Mouse (Mus musculus): Measurements from ENCODE around the gene Olfr1417. TPM values are rescaled to one million over a fixed set of nuclear protein-coding genes. Genes with fewer than 3 reads are reported as not detected.
A peak's percentile ranks its signal among the peaks of the same experiment; 100 is the strongest.

Gene Olfr1417
- polyA plus RNA-seq, 1 experiment from 2014 or later: not detected

DNA sequence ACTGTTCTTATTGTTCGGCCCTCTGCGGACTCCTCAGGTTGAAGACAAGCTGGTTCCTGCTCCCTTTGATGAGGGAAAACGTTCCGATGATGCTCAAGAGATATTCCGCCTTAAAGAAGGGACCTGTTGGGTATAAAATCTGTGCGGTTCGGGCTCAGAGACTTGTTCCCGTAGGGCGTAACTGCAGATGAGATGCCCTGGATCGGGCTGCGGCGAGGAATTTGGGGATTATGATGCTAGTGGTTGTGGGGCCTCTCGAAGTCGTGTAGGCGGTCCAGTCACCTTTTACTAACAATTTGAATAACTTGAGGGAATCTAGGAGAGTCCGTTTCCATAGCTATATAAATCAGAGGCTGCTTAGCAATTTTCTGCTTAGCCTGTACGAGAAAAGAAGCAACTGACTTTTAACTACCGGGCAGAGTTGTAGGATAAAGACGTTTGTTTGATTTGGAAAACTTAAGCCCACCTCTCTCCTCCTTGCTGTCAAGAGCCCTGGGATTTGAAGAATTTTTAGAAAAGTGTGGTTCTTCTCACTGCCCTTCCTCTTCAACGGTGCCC lies 19.8 kb downstream of the Olfr1417 start, which contains the start of gene Stx3:
Gene Stx3 (minus strand): TSS at position 261 of the 558 bp plus-strand sequence.
- Histone ChIP-seq H3K9me3 (no peaks in the 10 kb centered on the region), H3K4me1 (replicated peaks) (peaks cover 20% of the 10 kb centered on the region), H3K36me3 (no peaks in the 10 kb centered on the region), H3K27ac (peak within 1 kb of the TSS; percentile 79), H3K4me3 (peak within 1 kb of the TSS; percentile 72), H3K27me3 (ENCODE audit: insufficient read depth, poor library complexity, severe bottlenecking) (peaks cover 57% of the 10 kb centered on the region)
- under 1% methylated on average over 20 of the region's 20 CpGs for WGBS
- DNase-seq (ENCODE audit: low spot score): peak; percentile 28

DNA sequence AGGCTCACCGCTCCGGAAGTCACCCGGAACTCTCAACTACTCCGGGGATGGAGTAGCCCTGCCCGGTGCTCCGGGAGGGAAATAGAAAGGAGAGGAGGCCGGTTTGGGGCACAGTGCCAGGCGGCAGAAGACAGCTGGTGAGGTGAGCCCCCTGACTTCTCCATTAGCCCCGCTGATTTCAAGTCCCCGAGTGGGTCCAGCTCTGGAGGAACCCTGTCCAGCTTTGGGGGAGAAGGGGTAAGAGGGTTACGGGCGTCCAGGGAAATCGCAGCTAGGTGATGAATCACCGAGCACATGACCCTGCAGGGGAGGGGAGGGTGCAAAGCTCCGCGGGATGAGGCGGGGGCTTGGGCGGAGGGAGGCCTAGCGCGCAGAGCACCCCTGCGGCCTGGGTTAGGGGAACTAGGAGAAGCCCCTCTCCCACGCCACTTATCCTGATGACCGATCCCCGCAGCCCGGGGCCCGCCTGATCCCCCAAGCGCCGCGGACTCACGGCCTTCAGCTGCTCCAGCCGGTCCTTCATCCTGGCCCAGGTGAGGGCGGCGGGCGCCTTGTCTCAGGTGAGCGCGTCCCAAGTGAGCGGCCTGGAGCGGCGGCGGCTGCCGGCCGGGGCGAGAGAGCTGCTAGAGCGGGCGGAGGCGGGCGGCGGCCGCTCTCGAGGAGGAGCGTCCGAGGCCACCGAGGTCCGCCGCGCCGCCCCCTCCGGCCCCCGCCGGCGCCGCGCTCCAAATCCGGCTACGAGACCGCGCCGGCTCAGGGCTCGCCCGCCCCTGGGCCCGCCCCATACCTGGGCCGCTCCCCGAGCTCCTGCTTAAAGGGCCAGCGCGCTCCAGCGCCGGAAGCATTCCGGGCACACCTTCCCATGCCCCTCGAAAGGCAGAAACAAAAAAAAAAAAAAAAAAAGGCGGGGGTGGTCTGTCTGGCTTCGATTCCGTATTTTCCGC lies 20.5 kb downstream of the Olfr1417 start:
- DNase-seq (ENCODE audit: low spot score): peak; percentile 45
- peak overlapping the region; percentile 72 for H3K4me3 ChIP-seq
- WGBS: under 1% methylated on average over 78 of the region's 83 CpGs
- peaks cover 57% of the 10 kb centered on the region for H3K27me3 ChIP-seq (ENCODE audit: insufficient read depth, poor library complexity, severe bottlenecking)
- H3K9me3 ChIP-seq: no peaks in the 10 kb centered on the region
- H3K4me1 ChIP-seq (replicated peaks): peaks cover 23% of the 10 kb centered on the region
- peak overlapping the region; percentile 79 for H3K27ac ChIP-seq
- H3K36me3 ChIP-seq: no peaks in the 10 kb centered on the region

DNA sequence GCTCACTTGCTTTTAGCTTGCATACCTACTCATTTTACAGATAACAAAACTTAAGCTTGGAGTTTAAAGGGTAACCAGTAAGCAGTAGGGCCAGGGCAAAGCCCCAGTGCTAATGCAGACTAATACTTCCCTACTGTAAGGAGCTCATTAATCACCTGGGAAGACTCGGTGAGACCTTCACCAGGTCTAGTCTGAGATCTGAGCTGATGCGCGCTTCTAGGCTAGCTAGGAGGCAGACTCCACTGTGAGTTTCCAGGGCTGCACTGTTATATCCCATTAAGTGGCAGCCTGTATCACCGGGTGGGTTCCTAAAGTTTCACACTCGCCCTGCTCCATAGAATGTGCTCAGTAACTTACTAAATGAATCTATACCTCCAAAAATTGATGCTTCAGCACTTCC lies 21.4 kb downstream of the Olfr1417 start:
- DNase-seq (ENCODE audit: low spot score): no peak
- 7% methylated on average over 5 of the region's 5 CpGs for WGBS

DNA sequence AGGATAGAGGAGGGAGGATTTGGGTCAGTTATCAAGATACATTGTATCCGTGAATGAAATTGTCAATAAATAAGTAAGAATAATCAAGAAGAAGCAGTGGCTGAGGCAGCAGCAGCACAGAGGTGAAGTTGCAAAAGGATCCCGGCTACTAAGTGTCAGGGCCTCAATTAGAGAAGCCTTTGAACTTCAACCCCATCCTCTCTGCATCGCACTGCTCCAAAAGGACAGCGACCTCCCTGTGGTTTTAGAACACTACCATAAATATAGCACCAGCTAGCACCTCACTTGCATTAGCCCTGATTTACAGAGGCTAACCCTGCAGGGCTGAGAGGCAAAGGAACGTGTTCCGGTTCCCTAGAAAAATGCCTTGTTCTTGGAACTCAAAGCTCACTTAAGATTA lies 22.3 kb downstream of the Olfr1417 start:
- DNase-seq (ENCODE audit: low spot score): no peak
- peaks cover 57% of the 10 kb centered on the region for H3K27me3 ChIP-seq (ENCODE audit: insufficient read depth, poor library complexity, severe bottlenecking)
- 61% methylated on average over 6 of the region's 6 CpGs for WGBS
- H3K4me3 ChIP-seq: no peak overlapping the region
- no peaks in the 10 kb centered on the region for H3K9me3 ChIP-seq
- H3K4me1 ChIP-seq (replicated peaks): peaks cover 37% of the 10 kb centered on the region
- no peaks in the 10 kb centered on the region for H3K36me3 ChIP-seq
- no peak overlapping the region for H3K27ac ChIP-seq

More for the DNA sequence above, 21.4 kb downstream of the Olfr1417 start:
- Histone ChIP-seq H3K27ac (no peak overlapping the region), H3K9me3 (no peaks in the 10 kb centered on the region), H3K36me3 (no peaks in the 10 kb centered on the region), H3K27me3 (ENCODE audit: insufficient read depth, poor library complexity, severe bottlenecking) (peaks cover 57% of the 10 kb centered on the region), H3K4me3 (peak overlapping the region; percentile 72), H3K4me1 (replicated peaks) (peaks cover 29% of the 10 kb centered on the region)

DNA sequence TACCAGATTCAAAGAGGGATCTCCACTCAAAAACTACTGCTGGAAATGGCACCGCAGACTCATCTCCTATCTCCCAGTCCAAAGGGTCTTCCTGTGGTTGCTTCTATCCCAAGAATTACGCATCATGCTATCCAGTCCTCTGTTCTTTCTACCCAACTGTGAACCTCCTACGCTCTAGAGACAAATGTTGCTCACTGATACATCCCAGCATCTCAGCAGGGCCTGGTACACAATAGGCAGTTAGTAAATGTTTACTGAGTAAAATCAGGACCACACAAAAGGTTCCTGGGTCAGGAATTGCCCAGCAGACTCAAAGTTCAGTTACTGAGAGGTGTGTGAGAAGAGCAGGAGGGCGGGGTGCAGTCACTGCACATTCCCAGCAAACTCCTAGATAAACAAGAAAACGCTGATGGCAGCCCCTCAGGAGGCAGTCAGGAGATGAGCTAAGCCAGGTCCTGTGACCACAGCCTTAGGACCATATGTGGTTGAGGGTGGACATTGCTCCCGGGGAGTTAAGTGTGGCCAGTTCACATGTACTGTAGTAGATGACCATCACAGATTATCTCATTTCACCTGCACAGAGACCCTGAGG lies 24.2 kb downstream of the Olfr1417 start:
- Histone ChIP-seq H3K4me1 (replicated peaks) (peaks cover 36% of the 10 kb centered on the region), H3K27ac (no peak overlapping the region), H3K4me3 (no peak overlapping the region), H3K9me3 (no peaks in the 10 kb centered on the region), H3K27me3 (ENCODE audit: insufficient read depth, poor library complexity, severe bottlenecking) (peaks cover 52% of the 10 kb centered on the region), H3K36me3 (no peaks in the 10 kb centered on the region)
- DNase-seq (ENCODE audit: low spot score): no peak
- WGBS: 72% methylated on average over 6 of the region's 6 CpGs

DNA sequence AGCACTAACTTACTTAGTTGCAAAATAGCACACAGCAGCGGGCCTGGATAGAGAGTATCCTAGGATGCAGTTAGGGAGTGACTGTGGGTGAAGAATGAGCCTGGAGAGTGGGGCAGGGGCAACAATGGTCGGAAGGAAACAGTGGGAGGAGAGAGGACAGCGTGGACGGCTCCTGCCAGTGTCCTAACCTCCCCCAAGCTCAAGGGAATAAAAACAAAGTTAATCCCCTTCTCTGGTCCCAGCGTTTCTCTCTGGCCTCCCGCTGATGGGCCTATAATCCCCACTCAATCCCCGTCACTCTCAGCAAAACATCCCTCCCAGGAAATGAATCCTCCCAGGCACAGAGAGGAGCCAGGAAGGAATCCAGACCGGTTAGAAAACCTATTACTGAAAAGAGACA lies 25.4 kb downstream of the Olfr1417 start:
- H3K27ac ChIP-seq: peak overlapping the region; percentile 50; the same call in 1 of the 2 replicates
- H3K36me3 ChIP-seq: no peaks in the 10 kb centered on the region
- H3K4me3 ChIP-seq: no peak overlapping the region
- 13% methylated on average over 8 of the region's 8 CpGs for WGBS
- H3K4me1 ChIP-seq (replicated peaks): peaks cover 27% of the 10 kb centered on the region
- DNase-seq (ENCODE audit: low spot score): no peak
- H3K9me3 ChIP-seq: no peaks in the 10 kb centered on the region
- peaks cover 41% of the 10 kb centered on the region for H3K27me3 ChIP-seq (ENCODE audit: insufficient read depth, poor library complexity, severe bottlenecking)

DNA sequence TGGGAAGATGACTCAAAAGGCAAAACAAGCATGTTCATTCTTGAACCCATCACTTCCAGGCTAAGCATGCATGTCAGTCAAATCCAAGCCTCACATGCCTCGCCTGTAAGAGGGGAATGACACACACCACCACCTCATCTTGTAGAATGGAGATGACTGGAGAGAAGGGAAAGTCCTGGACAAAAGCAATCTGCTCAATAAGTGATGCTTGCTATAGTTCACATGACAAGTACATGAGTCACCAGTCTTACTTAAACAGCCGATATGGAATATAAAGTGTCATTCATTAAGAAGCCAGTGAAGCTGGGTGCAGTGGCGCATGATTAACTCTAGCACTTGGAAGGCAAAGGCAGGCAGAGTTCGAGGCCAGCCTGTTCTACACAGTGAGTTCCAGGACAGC lies 25.9 kb downstream of the Olfr1417 start:
- peak overlapping the region; percentile 40; the same call in 1 of the 2 replicates for H3K27ac ChIP-seq
- H3K36me3 ChIP-seq: no peaks in the 10 kb centered on the region
- H3K9me3 ChIP-seq: no peaks in the 10 kb centered on the region
- WGBS: 77% methylated on average over 4 of the region's 4 CpGs
- H3K4me1 ChIP-seq (replicated peaks): peaks cover 23% of the 10 kb centered on the region
- H3K4me3 ChIP-seq: no peak overlapping the region
- no peak for DNase-seq (ENCODE audit: low spot score)
- peaks cover 35% of the 10 kb centered on the region for H3K27me3 ChIP-seq (ENCODE audit: insufficient read depth, poor library complexity, severe bottlenecking)

DNA sequence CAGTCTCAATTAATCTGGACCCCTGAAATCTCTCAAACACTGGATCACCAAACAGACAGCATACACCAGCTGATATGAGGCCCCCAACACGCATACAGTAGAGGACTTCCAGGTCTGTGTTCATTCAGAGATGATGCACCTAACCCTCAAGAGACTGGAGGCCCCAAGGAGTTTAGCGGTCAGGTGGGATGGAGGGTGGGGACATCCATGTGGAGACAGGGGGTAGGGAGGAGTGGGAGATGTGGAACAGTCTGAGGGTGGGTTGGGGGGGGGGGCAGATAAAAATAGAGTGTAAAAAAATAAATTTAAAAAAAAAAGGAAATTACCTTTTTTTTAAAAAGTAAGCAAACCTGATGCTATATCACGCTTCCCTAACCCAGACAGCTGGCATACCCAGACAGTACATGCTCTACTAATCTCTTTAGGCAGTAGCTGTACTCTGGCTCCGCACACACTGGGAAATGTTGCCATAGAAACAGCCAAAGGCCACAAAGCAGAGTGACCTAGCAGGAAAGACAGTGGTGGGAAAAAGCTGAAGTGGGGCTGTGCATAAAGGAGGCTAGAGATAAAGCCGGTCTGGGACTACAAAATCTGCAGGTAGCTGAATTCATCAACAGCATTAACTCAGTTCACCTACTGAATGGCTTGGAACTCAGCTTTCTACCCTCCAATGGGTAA lies 27.2 kb downstream of the Olfr1417 start:
- Histone ChIP-seq H3K27ac (peak overlapping the region; percentile 35; the same call in 1 of the 2 replicates), H3K36me3 (no peaks in the 10 kb centered on the region), H3K27me3 (ENCODE audit: insufficient read depth, poor library complexity, severe bottlenecking) (peaks cover 22% of the 10 kb centered on the region), H3K4me3 (no peak overlapping the region; the same call in 1 of the 2 replicates), H3K4me1 (replicated peaks) (peaks cover 26% of the 10 kb centered on the region), H3K9me3 (no peaks in the 10 kb centered on the region)
- 46% methylated on average over 5 of the region's 5 CpGs for WGBS
- DNase-seq (ENCODE audit: low spot score): peak; percentile 41

DNA sequence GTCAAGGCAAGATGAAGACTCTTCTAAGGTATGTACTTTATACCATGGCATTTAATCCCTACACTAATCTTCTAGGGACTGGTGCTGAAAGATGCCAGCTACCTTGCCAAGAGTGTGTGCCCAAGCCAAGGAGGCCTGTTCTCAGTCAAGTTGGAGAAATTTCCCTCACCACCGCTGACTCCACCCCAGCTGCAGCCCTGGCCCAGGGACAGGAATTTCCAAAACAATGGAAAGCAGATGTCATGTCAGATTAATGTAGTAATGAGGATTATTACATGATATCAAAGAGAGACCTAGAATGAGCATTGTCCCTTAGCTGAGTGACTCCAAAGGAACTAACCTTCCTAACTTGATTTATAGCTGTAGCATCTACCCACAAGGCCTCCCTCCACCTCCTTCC lies 28.2 kb downstream of the Olfr1417 start:
- WGBS: 84% methylated on average over 1 of the region's 1 CpGs
- Histone ChIP-seq H3K27me3 (ENCODE audit: insufficient read depth, poor library complexity, severe bottlenecking) (peaks cover 13% of the 10 kb centered on the region), H3K27ac (no peak overlapping the region), H3K4me3 (no peak overlapping the region), H3K4me1 (replicated peaks) (peaks cover 26% of the 10 kb centered on the region), H3K36me3 (no peaks in the 10 kb centered on the region), H3K9me3 (no peaks in the 10 kb centered on the region)
- no peak for DNase-seq (ENCODE audit: low spot score)

DNA sequence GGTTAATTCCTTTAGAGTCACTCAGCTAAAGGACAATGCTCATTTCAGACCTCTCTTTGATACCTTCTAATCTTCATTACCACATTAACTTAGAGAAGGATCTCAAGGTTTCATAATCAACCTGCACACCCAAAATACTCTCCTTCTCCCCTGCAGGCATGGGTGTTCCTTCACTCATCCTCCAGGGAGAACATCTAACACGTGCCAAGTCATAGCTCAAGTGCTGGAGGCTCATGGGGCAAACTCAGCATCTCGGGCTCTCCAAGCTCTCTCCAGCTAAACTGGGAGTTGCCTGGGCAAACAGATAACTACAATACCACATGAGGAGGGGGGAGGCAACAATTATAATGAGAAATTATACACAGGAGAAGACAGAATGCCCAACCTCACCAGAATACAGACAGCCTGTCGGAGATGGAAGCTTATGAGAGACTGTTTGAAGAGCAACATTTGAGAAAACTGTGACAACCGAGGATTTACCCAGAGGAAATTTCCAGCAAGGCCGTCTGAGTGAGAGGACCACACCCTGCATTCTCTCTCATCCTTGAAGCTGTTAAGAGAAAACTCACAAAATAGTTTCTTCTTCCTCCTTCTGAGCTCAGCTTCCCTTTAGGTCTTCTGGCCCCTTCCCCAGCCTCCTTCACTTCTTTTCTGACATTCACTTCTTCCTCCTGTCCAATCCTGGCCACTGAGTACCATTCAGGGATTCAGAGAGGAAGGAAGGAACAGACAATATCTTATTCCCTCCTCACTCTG lies 28.8 kb downstream of the Olfr1417 start:
- peaks cover 26% of the 10 kb centered on the region for H3K4me1 ChIP-seq (replicated peaks)

DNA sequence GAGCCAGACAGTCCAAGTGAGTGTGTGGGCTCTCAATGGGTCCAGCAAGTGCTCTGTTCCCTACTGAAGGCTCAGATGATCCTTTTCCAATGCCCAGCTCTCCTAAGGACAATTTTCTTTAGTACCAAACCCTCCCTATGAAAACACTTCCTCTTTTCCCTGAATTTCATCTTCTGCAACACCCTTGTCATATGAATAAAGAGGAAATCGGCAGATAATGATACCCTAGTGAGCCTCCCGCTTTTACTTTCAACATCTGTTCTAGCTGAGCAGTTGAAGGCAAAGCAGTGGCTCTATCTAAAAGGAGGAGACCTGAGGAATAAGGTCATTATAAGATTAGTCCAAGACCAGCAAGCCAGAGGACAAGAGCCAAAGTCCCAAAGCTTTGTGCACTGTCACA lies 30.6 kb downstream of the Olfr1417 start:
- no peak overlapping the region for H3K4me3 ChIP-seq
- no peak overlapping the region for H3K27ac ChIP-seq
- H3K4me1 ChIP-seq (replicated peaks): peaks cover 23% of the 10 kb centered on the region
- no peaks in the 10 kb centered on the region for H3K36me3 ChIP-seq
- 89% methylated on average over 2 of the region's 2 CpGs for WGBS
- no peaks in the 10 kb centered on the region for H3K9me3 ChIP-seq
- no peak for DNase-seq (ENCODE audit: low spot score)
- no peaks in the 10 kb centered on the region for H3K27me3 ChIP-seq (ENCODE audit: insufficient read depth, poor library complexity, severe bottlenecking)

More for the DNA sequence above, 28.8 kb downstream of the Olfr1417 start:
- Histone ChIP-seq H3K9me3 (no peaks in the 10 kb centered on the region), H3K36me3 (no peaks in the 10 kb centered on the region), H3K27ac (no peak overlapping the region), H3K27me3 (ENCODE audit: insufficient read depth, poor library complexity, severe bottlenecking) (peaks cover 7% of the 10 kb centered on the region; the same call in 1 of the 2 replicates), H3K4me3 (no peak overlapping the region)
- WGBS: 81% methylated on average over 5 of the region's 5 CpGs
- no peak for DNase-seq (ENCODE audit: low spot score)

DNA sequence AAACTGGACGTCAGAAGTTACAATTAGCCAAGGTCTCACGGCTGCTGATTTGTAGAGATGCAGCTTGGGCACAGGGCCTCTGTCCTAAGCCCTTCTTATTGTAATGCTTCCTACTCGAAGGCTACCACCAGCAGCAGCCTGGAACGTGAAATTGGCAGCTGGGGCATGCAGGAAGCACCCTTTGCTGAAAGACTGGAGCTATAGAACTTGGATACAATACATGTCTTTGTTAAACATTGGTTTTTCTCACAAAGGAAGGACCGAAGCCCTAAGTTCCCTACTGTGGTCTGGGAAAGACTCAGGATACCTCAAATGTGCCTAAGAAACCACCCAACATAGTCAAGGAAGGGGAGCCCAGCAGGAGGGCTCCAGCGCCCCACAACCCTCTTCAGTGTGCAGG lies 31.2 kb downstream of the Olfr1417 start:
- H3K36me3 ChIP-seq: no peaks in the 10 kb centered on the region
- WGBS: 38% methylated on average over 6 of the region's 6 CpGs
- H3K27me3 ChIP-seq (ENCODE audit: insufficient read depth, poor library complexity, severe bottlenecking): no peaks in the 10 kb centered on the region
- H3K4me1 ChIP-seq (replicated peaks): peaks cover 19% of the 10 kb centered on the region
- DNase-seq (ENCODE audit: low spot score): no peak
- no peaks in the 10 kb centered on the region for H3K9me3 ChIP-seq
- H3K4me3 ChIP-seq: no peak overlapping the region
- no peak overlapping the region for H3K27ac ChIP-seq

All from hindbrain, embryonic 10.5 days (tissue).